Mouse (Mus musculus) erythroblast, adult 5-6 weeks (primary cell): Measurements from ENCODE around the gene Hexb. TPM values are rescaled to one million over a fixed set of nuclear protein-coding genes. Genes with fewer than 3 reads are reported as not detected.
"Not testable (repeated sequence)": the region's sequence is repeated elsewhere in the genome, so short reads cannot be mapped to it uniquely, and the experiment has no call there.

ENCODE experiments used
- ATAC-seq: replicated peaks from 2 replicates; pipeline ENCODE4 v1.8.0; 2016; ENCODE audit warnings: moderate number of reproducible peaks, mild to moderate bottlenecking, moderate TSS enrichment, inconsistent platforms; ENCODE audit not compliant: poor library complexity, low FRiP score, severe bottlenecking
- total RNA-seq, 2 experiments: library from RNA; stranded (forward) in 1 of 2; stranded (reverse) in 1 of 2; fragments of 150-400 nt in 1 of 2; fragments of 200-764, 138-1000 nt in 1 of 2; gene quantifications; 2 replicates each; pipeline versions ENCODE4 v1.2.3 to v1.2.4; 2015 to 2017; ENCODE audit warnings: low replicate concordance in 2 of 2

Hexb gene
- total RNA-seq, 2 experiments from 2014 or later: 34.1 to 54.6 TPM

DNA sequence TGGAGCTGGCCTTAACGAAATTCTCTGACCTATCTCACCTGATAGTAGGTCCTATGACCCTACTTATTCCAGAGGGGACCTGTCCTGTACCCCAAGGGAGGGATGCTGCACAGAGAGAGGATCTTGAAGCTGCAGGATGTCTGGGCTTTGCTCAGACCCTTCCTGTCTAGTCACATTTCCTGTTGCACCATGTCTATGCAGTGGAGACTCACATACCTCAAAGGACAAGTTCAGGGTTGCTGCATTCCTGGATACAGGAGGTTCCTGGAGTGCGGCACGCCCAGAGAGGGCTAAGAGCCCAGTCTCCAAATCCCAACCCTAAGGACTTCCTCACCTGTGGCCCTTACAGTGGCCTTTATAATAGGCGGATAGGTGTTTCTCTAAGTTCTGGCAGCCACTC, 11.8 kb downstream of the Hexb start:
- no peak for ATAC-seq

DNA sequence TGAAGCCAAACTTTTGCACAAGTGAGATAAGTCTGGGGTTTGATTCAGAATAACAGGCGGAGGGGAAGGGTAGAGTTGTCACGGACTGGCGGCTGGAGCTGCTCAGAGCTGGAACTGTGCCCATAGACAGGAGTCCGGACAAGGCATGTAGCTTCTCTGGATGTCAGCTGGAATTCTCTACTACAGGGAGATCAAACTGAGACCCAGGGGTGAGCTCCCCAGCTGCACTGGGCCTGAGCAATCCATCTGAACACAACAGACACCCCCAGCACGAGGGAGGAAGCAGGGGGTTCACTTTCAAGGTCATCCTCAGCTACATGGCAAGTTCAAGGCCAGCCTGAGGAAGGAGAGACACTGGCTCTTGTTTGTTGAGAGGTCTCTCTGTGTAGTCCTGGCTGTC, 13.5 kb downstream of the Hexb start:
- no peak for ATAC-seq

DNA sequence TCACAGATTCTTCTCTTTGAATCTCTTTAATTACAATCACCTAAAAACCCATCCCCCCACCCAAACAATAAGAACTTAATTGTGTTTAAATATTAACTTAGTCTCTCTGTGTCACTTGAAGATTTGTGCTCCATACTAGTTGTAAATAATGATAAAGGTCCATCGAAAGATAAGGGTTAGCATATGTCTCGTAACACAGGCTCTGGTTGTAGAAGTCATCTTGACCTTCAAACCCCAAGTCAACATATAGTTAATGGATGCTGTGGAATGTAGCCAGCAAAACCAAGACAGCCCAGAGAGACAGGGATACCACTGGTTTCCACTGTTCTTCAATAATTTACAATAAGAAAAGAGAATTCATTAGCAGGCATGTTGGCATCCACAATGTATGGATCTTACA, 14.0 kb downstream of the Hexb start:
- no peak for ATAC-seq

DNA sequence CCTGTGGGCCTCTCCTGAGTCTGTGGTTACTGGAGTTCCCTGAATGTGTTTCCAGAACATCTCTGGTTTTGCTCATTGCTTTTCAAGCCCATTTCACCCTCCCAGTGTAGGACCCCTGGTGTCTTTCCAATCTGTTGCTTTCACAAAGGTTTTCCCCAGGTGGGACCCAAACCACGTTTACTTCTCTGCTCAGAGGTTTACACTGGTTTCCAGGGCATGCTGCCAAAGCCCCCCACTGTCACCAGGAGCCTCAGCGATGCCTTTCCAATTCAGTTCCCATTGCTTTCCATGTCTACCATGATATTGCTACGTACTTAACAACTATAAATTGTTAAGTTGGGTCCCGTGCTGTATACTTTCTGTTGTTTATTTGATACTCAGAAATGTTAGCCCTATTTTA, 15.3 kb downstream of the Hexb start:
- ATAC-seq: no peak

DNA sequence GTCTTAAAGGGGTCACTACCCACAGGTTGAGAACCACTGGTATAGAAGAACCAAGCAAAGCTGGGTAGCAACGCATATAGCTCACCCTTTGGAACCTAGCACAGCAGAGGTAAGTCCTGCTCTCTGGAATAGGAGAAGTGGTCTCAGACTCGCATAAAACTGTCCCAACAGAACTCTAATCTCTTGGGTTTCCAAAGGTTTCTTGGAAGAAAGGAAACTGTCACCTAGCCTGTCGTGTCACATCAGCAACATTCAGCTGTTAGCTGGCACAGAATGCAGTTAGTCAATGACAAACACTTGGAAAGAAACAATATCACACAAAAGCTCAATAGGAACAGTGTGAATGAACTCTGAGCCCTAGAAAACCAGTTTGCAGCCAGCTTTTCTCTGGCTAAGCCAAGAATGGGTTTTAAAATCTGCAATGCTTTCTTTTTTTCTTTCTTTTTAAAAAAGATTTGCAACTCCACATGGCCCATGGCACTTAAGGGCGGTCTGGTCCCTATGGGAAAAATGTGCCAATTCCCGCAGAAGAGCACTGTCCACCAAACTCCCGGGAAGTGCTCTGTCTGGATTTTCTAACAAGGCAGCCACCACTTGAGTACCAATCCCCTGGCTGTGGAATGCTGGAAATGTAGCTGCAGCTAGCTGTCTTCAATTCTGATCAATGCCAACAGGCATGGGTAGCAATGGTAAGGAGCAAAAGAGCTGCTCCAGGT, 17.9 kb downstream of the Hexb start:
- no peak for ATAC-seq

DNA sequence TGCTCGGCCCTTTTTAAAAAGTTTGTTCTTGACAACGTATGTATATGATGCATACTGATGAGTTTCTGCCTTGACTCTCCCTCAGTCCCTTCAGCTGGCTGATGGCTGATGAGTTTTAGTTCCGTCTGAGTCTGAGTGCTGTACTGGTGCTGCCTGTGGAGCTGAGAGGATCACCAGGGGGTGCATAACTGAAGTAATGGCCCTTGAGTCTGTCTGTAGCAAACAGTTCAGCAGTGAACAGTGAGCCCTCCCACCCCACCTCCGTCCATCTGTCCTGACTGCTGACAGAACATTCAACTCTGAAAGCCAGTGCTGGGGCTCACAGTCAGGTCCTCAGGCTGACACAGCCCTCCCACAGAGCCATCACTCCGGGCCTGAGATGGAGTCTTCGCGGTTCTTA, 19.2 kb downstream of the Hexb start:
- ATAC-seq: no peak

DNA sequence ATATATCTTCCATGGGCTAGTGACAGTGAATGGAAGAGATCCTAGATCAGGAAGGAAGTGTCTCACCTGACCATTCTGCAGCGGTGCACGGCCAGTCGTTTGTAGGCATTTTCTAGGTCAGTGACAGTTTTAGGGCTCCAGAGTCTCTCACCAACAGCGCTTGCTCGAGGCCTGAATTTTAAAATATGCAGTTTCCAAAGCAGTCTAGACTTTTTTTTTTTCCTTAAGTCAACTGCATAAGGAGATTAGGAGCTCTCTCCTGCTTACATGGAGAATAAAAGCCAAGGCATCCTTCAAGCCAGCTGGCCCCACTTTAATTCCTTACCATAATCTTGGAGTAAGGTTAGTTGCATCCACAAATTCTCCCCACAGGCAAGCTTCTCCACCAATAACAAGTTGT, 21.4 kb downstream of the Hexb start:
- ATAC-seq: no peak

DNA sequence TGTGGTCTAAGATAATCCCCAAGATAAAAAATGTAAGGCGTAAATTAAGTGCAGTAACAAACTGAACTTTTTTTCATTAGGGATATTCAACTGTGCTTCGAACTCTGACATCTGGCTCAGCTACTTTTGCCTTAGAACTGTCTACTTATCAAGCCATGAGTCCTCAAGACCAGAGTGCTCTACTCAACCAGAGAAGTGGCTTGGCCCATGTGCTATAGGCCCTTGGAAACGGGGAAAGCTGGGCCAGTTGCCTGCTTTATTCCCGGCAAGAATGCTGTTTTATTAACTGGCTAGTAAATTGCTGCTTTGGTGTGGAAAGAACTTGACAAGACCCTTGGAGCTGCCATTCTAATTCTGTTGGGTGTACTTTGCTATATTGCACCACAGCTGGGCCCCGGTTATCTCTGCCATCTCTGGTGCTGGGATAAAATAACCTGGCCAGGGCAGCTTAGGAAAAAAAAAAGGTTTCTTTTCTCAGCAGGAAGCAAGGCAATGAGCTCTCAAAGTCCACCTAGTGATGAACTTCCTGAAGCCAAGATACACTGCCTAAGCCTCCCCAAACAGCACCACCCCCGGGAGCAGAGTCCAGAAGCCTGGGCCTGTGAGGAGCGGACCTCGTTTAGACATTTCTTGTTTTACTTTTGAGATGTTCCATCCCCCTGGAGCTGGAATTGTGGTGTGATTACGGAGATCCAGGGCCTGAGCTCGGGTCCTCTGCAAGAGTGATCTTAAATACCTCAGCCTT, 22.5 kb downstream of the Hexb start:
- no peak for ATAC-seq

DNA sequence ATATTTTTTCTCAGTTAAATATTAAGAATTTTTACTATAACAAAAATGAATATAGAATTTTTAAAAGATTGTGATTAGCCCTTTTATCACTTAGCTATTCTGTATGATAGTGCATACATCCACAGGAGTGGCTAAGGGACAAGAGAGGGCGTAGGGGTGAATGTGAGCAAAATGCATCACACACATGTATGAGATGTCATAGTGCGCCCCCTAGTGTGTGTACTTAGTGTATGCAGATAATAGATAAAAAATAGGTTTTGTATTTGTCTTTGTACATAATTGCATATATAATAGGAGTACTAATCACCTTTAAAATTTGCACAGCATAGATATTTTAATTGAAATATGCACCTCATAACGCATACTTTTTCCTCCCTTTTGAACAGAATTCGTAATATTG, 52.3 kb downstream of the Hexb start:
- peak; percentile 77 for ATAC-seq

DNA sequence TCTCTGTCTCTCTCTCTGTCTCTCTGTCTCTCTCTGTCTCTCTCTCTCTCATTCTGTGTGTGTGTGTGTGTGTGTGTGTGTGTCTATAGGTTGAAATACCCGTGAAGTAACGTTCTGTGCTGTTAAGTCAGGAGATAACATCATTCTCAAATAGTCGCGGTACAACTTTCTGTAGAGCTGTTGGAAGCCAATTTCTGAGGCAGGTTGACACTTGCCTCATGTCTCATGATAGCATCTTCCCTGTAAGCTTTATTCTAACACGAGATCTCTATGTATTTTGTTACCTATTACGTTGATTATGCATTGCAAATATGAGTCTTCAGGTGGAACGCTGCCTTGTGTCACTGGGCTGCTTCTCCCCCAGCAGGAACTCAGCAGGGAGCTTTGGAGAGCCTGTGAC, 55.8 kb downstream of the Hexb start:
- ATAC-seq: no peak

DNA sequence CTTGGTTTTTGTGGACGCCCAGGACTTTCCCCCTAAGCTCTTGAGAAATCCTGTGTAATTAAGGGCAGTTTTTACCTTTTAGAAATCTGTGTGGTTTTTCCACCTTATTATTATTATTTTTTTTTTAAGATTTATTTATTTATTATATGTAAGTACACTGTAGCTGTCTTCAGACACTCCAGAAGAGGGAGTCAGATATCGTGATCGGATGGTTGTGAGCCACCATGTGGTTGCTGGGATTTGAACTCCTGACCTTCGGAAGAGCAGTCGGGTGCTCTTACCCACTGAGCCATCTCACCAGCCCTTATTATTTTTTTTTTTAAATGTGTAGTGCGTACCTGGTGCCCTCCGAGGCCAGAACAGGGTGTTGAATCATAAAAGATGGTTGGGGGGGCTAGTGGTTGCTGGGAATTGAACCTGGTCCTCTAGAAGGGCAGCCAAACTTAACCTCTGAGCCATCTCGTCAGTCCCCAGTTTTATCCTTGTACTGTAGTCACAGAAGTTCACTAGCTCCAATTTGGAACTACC, 59.7 kb downstream of the Hexb start:
- not testable (repeated sequence) for ATAC-seq

DNA sequence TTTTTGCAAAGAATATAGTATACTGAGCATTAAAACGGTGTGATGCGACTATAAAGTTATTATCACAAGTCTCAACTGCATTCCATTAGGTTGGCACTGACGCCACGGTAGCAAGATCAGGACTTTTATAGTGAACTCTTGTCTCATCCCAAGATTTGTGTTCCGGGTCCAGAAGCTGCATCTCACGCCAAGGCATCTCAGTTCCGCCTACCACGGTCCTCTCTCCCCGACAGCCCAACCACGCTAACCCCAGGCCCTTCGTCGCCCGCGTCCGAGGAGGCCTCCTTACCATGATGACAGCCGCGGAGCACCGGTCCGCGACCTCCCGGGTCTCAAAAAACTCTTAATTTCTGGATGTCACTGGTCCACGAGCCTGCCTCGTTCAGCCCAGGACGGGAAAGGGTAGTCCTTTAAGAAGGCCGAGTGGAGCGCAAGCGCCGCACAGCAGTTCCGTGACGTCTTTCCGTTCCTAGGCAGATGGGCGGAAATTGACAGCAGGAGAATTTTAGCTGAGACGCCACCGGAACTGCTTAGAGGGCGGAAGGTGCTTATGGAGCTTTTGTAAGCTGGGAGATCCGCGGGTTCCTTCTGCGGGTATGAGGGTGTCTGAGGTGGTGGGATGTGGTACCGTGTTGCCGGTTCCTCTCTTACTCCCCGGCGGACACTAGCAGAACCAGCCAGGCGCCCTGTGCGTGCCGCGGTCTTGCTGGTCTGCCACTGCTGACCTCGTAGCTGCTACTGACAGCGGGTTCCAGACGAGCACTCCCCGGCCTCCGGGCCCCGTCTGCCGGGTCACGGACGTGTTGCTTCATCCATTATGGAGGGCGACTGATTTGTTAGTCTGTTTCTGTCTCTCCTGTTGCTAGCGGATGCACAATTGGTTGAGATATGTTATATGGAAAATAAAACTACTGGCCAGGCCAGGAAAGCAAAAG, 60.4 kb downstream of the Hexb start, which contains the start of the genes Gfm2 and Nsa2:
Gene Gfm2 (plus strand): TSS at position 472 of the 935 bp plus-strand sequence.
Gene Nsa2 (minus strand): TSS at position 472 of the 935 bp plus-strand sequence.
- ATAC-seq: peak; percentile 100

DNA sequence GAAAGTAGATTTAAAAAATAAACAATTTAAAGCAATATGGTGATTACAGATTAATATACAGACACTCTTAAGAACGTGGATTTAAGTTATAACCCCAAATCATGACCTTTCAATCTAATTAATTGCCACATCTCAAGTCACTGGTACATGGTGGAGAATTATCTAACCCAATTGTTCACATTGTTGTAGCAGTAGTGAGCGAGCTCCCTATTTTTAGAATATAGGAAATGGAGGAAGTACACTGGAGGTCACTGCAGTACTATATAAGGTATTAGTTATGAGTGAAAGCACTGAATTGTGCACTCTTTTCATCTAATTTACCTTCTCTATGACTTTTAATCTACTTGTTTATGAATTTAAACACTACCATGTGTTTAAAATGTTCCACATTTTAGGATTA, 67.7 kb downstream of the Hexb start:
- ATAC-seq: not testable (repeated sequence)

DNA sequence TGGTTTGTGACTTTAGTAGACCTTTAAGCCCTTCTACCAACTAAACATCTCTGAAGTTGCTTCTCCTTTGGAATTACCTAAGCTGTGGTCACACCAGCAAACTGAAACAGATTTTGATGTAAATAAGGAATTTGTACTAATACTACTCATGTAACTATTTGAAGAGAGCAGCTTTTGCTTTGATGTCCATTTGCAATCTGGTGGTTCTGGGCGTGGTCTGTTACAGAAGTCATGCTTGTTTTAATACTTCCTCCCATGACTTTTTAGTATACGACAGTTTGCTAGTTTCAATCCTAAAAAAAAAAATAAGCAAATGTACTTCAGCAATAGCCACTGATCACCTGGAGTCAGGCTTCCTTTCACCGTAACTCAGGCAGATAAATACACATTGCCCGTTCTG, 68.5 kb downstream of the Hexb start:
- not testable (repeated sequence) for ATAC-seq

Other genes with a start within 250 kb of the Hexb start
- not detected in 2 replicates for gene 1700029F12Rik, start 164.0 kb downstream of the Hexb start, total RNA-seq (2015; ENCODE audit: low replicate concordance)
- not detected in 2 replicates for gene 1700029F12Rik, start 164.0 kb downstream of the Hexb start, total RNA-seq (2017; ENCODE audit: low replicate concordance)
- under 0.01 and 1.7 TPM in 2 replicates for gene Fam169a, start 131.1 kb downstream of the Hexb start, total RNA-seq (2015; ENCODE audit: low replicate concordance)
- gene Fam169a, start 131.1 kb downstream of the Hexb start, total RNA-seq (2017; ENCODE audit: low replicate concordance): 0.56 and 2.3 TPM in 2 replicates
- gene Gm6169, start 99.1 kb downstream of the Hexb start, total RNA-seq (2015; ENCODE audit: low replicate concordance): 4.6 and 9.0 TPM in 2 replicates
- gene Gm6169, start 99.1 kb downstream of the Hexb start, total RNA-seq (2017; ENCODE audit: low replicate concordance): 0.98 and 2.9 TPM in 2 replicates
- 6.9 and 15.2 TPM in 2 replicates for gene Gfm2, start 60.4 kb downstream of the Hexb start, total RNA-seq (2015; ENCODE audit: low replicate concordance)
- gene Gfm2, start 60.4 kb downstream of the Hexb start, total RNA-seq (2017; ENCODE audit: low replicate concordance): 12.3 and 13.8 TPM in 2 replicates
- 29.2 and 61.9 TPM in 2 replicates for gene Nsa2, start 60.4 kb downstream of the Hexb start, total RNA-seq (2015; ENCODE audit: low replicate concordance)
- 36.5 and 63.8 TPM in 2 replicates for gene Nsa2, start 60.4 kb downstream of the Hexb start, total RNA-seq (2017; ENCODE audit: low replicate concordance)
- gene Enc1, start 42.7 kb upstream of the Hexb start, total RNA-seq (2015; ENCODE audit: low replicate concordance): 0.21 TPM in 1 of 2 replicates, not detected in the other
- 0.17 and 0.56 TPM in 2 replicates for gene Enc1, start 42.7 kb upstream of the Hexb start, total RNA-seq (2017; ENCODE audit: low replicate concordance)